Mouse (Mus musculus) kidney, postnatal 36 days (tissue): ENCODE measurements around the gene Zkscan17.
"Not testable (repeated sequence)": the region's sequence is repeated elsewhere in the genome, so short reads cannot be mapped to it uniquely, and the experiment has no call there.

ENCODE experiments used
- DNase-seq, 2 experiments: peaks; one replicate each; pipeline ENCODE4 v3.0.0; 2021 to 2022; ENCODE audit warnings: mixed read lengths in 2 of 2

Gene Zkscan17

GRCm38 (mm10) chr11:59526472-59527080 lies at the start of gene Zkscan17:
TSS of gene Zkscan17 (minus strand) at chr11:59526751.
- DNase-seq: peak in 1 of 2 experiments; percentile 62

GRCm38 (mm10) chr11:59576135-59576534 lies 49.6 kb upstream of the Zkscan17 start, which contains the start of gene Olfr222:
TSS of gene Olfr222 (minus strand) at chr11:59576235.
- not testable (repeated sequence) for DNase-seq

GRCm38 (mm10) chr11:59575726-59576125 lies 49.2 kb upstream of the Zkscan17 start:
- DNase-seq: peak in 1 of 2 experiments; percentile 50

GRCm38 (mm10) chr11:59569306-59569705 lies 42.8 kb upstream of the Zkscan17 start:
- DNase-seq: peak in 1 of 2 experiments; percentile 48

GRCm38 (mm10) chr11:59562837-59563236 lies 36.3 kb upstream of the Zkscan17 start:
- no peak for DNase-seq

DNA sequence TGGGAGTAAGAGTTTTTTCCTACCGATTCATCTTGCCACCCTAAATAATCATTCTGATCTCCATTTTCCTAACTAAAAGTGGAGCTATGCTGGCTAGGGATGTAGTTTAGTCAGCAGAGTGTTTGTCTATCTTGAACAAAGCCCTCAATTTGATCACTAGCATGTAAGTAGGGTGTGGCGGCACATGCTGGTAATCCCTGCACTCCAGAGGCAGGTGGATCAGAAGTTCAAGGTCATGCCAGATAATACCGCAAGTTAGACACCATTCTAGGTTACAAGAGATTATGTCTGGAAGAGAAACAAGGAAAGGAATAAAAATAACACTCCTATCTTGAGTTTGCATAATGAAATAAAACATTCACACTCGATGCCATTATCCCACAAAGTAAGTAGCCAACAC lies 35.8 kb upstream of the Zkscan17 start:
- no peak for DNase-seq

- DNase-seq: no peak
These were observed 34.4 kb upstream of the Zkscan17 start for GRCm38 (mm10) chr11:59560906-59561305.

- DNase-seq: no peak
These were observed 28.0 kb upstream of the Zkscan17 start for GRCm38 (mm10) chr11:59554535-59554934.

GRCm38 (mm10) chr11:59554127-59554526 lies 27.6 kb upstream of the Zkscan17 start:
- no peak for DNase-seq

GRCm38 (mm10) chr11:59544005-59544404 lies 17.5 kb upstream of the Zkscan17 start:
- DNase-seq: no peak

DNA sequence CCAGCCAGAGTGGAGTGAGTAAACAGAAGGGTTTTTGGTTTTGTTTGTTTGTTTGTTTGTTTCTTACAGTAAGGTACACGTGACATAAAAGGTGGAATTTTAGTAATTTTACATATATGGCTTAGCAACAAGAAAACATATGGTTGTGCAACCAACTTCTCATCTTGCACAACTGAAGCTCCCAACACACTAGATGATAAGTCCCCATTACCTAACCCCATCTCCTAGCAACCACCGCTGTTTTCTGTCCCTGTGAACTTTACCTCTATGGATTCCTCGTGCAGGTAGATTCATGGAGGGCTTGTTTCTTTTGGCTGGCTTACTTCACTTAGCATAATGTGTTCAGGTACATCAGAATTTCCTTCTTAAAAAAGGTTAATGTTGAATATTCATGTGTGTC lies 16.8 kb upstream of the Zkscan17 start:
- no peak for DNase-seq

GRCm38 (mm10) chr11:59542442-59542841 lies 15.9 kb upstream of the Zkscan17 start:
- DNase-seq: no peak

DNA sequence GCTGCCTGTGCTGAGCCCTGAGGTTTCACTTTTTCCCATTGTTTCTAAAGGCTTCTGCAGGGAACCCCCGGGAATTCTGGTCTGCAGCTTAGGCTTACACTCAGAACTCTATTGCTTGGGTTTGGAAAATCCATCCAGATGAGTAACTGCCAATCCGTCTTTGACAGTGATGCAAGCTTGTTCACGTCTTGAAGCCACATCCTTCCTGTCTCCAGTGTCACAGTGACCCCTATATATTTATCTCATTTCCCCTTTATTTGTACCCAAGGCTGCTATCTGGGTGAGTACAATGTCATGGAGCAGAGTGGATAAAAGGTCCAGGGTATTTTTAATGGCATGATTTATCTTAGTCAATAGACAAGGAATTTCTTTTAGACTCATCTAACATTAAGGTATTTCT lies 14.8 kb upstream of the Zkscan17 start, which contains the start of gene Nlrp3:
Nlrp3 (plus strand) TSS at position 245 of the 400 bp plus-strand sequence.
- no peak for DNase-seq

GRCm38 (mm10) chr11:59540123-59540522 lies 13.6 kb upstream of the Zkscan17 start:
- DNase-seq: no peak

DNA sequence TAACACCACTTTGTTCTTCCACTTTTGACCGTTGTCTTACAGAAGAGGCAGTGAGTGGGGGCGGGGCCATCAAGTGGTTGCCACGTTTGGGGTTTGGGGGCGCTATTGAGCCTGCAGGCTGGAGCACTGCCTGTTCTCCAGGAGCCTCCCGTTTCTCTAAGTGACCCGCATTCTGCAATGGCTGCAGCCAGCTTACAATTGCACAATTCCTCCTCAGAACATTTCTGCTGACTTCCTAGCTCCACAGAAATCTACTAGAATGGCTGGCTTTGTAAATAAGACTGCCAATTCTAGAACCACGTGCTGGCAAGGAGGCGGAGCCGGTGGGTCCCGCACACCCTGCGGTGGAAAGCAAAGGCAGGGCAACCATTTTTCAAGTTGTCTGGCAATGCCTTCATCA lies 11.8 kb upstream of the Zkscan17 start:
- DNase-seq: peak; percentile 54 to 80

DNA sequence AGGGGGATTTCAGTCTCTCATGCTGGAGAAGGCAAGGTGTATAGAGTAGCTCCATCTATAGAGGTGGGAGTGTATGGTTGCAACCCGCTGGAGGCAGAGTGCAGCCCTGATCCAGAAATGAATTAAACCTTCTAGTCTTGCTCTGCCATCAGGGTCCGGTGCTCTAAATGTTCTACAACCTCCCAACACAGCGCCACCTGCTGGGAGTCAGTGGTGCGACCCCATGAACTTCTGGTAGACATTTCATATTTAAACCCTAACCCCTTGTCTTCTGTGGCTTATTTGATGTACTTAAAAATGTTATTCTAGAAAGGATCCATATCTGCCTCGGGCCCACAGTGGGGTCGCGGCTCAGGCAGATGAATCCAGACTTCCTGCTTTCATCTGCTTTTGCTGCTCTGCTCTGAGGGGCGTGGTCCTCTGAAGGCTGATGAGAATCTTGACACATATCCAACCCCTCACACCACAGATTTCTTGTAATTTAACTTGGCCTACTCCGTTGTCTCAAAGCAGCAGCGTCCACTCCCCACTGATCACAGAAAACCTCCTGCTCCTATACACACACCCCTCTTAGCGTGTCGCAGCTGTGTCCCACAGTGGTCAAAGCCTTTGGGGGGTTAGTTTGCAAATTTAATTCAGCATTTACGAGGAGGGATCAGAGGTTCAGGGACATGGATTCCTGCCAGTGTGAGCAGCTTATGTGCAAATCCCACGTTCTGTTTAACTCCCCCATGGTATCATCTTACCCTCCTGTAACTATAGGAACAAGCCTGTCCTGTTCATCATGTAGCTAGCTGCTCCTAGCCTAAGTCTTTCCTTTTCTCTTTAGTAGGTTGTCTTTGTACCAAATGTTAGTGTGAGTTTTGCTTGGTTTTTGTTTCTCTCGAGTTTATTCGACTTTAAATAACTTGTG lies 10.9 kb upstream of the Zkscan17 start:
- peak; percentile 13 to 71 for DNase-seq

DNA sequence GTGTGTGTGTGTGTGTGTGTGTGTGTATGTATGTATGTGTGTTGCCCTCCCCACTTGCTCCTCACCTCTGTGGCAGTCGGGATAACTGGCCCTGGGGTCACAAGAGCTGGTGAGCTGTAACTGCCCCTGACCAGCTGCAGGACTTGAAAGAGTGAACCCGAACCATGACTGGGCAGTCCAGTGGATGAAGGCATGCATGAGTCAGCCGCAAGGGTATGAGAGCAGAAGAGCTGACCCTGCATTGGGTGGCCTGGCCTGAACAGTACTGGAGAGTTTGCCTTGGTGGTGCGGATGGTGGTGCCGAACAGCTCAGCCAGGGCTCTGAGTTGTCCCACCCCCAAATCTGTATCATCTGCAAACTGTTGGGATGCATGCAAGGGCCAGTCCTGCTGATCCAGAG lies 5.0 kb upstream of the Zkscan17 start:
- no peak for DNase-seq

DNA sequence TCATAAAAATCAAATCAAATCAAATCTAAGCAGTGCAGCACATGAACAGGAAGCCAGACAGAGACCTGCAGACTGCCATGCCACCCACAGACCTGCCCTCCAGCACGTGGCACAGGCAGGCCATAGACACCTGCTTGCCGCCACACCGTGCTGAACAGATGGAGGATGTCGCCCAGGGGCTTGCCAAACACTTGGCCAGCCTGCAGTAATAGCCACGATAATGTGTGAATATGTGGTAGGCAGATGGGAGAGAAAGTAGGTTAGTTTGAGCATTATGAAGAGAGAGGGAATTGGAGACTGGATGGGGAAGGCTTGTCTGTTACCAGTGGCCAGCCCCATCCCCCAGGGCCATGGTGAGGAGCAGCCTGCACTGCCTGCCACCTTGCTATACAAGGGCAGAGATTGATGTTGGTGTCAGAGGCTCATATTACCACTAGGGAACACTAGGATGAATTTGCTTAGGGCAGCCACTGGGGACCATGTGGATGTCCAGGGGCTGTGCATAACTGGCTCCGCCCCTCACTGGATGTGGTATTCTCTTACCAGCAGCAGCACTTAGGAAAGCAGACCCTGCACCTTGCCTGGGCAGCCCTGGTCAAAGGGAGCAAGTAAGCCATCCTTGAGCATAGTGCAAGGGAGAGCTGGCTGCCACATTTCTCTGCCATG lies 4.5 kb upstream of the Zkscan17 start:
- no peak for DNase-seq

DNA sequence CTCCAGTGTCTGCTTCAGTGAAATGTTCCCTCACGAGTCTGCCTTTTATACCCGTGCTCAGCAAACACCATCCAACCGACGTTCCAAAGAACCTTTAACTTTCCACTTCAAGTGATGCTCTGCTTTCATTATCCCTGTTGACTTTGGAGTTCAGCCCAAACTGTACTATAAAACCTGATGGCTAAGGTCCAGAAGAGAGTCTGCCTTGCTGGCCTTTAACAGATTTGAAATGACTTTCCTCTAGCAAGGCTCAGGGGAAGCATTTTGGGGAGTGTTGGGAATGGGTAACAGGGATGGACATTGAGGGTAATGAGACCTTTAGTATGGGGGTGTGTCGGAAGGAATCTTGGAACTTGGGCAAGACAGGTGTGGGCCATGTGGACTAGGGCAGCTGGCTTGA lies 3.7 kb upstream of the Zkscan17 start:
- no peak for DNase-seq

DNA sequence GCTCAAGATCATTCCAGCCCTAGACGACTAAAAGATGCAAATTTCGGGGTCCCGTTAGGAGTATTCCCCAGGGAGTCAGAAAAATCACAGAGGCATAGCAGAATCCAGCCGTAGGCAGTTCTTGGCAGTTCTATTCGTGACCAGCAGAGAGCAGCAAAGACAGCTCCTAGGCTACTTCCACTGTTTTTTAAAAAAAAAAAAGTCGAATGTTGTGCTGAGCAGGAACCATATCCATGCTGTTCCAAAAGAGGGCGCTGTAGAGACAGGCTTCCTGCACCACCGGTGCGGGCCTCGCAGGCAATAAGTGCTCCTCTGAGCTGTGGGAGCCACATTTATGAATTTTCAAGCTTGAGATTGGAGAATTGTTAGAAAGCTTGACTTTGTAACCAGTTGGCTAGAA lies 1.3 kb downstream of the Zkscan17 start:
- DNase-seq: peak; percentile 87

- DNase-seq: no peak
These were observed 2.4 kb downstream of the Zkscan17 start for GRCm38 (mm10) chr11:59524150-59524549.

DNA sequence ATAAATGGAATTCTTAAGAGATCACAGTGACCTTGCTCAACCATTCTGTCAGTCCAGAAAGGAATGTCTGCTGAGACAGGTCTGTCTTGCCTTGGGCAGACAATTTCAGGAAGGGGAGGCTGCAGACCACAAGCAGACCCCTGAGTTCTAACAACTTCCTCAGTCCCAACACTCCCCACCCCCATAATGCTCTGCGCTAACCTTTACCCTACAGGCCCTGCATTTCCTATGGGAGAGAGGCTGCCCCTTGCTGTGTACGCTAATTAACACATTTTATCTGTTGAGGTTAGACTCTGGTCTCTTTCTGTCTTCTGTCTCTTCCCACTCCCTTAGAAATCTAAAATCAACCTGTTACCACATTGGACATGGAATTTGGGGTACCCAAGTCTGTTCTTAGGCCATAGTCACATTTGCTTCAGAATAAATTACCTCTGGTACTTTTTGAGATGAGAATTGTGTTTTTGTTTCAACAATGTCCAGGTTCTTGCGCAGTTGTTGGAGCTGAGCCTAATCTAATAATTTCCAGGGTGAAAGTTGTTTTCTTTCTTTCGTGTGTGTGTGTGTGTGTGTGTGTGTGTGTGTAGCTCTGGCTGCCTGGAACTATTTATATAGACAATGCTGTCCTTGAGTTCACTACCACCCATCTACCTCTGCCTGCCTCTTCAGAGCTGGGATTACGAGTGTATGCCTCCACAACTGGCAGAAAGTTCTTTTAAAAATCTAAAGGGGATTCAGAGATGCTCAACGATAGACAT lies 6.6 kb downstream of the Zkscan17 start:
- no peak for DNase-seq

DNA sequence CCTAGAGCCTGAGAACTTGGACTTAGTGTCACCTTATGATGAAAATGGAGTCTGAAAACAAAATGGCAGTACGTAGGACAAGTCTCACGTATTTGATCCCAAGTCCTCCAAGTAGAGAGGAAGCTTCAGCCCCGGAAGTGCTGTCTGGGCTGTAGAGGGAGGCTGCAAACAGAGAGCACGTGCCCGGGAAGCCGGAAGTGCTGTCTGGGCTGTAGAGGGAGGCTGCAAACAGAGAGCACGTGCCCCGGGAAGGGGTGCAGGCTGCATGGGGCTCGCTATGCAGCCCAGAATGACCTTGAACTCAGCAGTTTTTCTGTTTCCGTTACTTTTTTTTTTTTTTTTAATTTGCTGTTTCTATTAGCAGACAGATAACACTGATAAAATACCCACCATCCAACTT lies 8.3 kb downstream of the Zkscan17 start:
- peak; percentile 23 to 47 for DNase-seq
